9 mouse cellular contexts compared by ENCODE assay signal in genomic region chr9:102632923-102633537, GRCm38 (mm10). TPM values are rescaled to one million over a fixed set of nuclear protein-coding genes. Genes with fewer than 3 reads are reported as not detected.
DNase-seq lines count a peak whose midpoint lies in the region; ATAC-seq and TF ChIP-seq lines count a peak whose summit lies in the region.
"Had no signal": no experiment of that assay in that cellular context is flagged by ENCODE, and none has a peak within 500 bp of the region (broad histone marks: within the 10 kb centered on the region; RNA-seq: fewer than 3 reads in every experiment).

No protein-coding gene starts in this region.

- H3K4me3 ChIP-seq in heart, embryonic 13.5 days = no peak overlapping the region
- H3K4me3 ChIP-seq in small intestine, adult 2 months (ENCODE audit: low read depth, low read length) = no peak overlapping the region
- H3K4me3 ChIP-seq: liver, embryonic 15.5 days had no signal

- H3K9me3 ChIP-seq in heart, embryonic 13.5 days = no peaks in the 10 kb centered on the region
- H3K9me3 ChIP-seq: liver, embryonic 15.5 days had no signal

- H3K4me2 ChIP-seq in heart, embryonic 13.5 days = no peak overlapping the region
- H3K4me2 ChIP-seq: liver, embryonic 15.5 days had no signal

- TF ChIP-seq CTCF in small intestine, adult 2 months (IDR thresholded peaks at IDR 0.05; ENCODE audit: extremely low read depth, insufficient read length, insufficient replicate concordance, low read depth, low read length) = peak; percentile 14; the same call in 1 of the 2 replicates

- no peak overlapping the region; the same call in 1 of the 2 replicates for H3K9ac ChIP-seq in heart, embryonic 13.5 days
- H3K9ac ChIP-seq: liver, embryonic 15.5 days had no signal

- no peak for TF ChIP-seq POLR2A in small intestine, adult 2 months (IDR thresholded peaks at IDR 0.05; ENCODE audit: low read depth, low read length)

- H3K4me1 ChIP-seq in heart, embryonic 13.5 days = peaks cover 44% of the 10 kb centered on the region
- peaks cover 2% of the 10 kb centered on the region; the same call in 1 of the 2 replicates for H3K4me1 ChIP-seq in small intestine, adult 2 months (ENCODE audit: control insufficient read depth, insufficient read depth, insufficient read length, low read length)

- no peaks in the 10 kb centered on the region for H3K27me3 ChIP-seq in heart, embryonic 13.5 days (replicated peaks)
- H3K27me3 ChIP-seq in small intestine, adult 2 months (ENCODE audit: control insufficient read depth, insufficient read depth, low read length) = no peaks in the 10 kb centered on the region
- H3K27me3 ChIP-seq: liver, embryonic 15.5 days had no signal

- peak; percentile 88 for ATAC-seq in CD4-positive, CD25-positive, alpha-beta regulatory T cell, adult 4 months
- no peak for ATAC-seq in heart, embryonic 13.5 days (ENCODE audit: extremely low read depth, insufficient number of reproducible peaks, low FRiP score, low TSS enrichment)

- peaks cover 31% of the 10 kb centered on the region for H3K36me3 ChIP-seq in heart, embryonic 13.5 days
- H3K36me3 ChIP-seq in small intestine, adult 2 months (ENCODE audit: control insufficient read depth, insufficient read depth, low read length) = peaks cover 6% of the 10 kb centered on the region; the same call in 1 of the 2 replicates

- 44% methylated on average over 1 of the region's 1 CpGs for WGBS in heart, embryonic 13.5 days
- 78% methylated on average over 1 of the region's 1 CpGs for WGBS in small intestine, adult 2 months

- H3K27ac ChIP-seq in heart, embryonic 13.5 days (replicated peaks) = peak overlapping the region; percentile 57
- no peak overlapping the region for H3K27ac ChIP-seq in small intestine, adult 2 months (ENCODE audit: insufficient read depth, low read depth, low read length)
- H3K27ac ChIP-seq: liver, embryonic 15.5 days had no signal

- DNase-seq in gastrocnemius, adult 18-20 months (ENCODE audit: low spot score) = peak; percentile 68
- DNase-seq in gastrocnemius, postnatal 10 days = no peak
- peak; percentile 60 for DNase-seq in cerebellum, adult 9-11 months
- DNase-seq in kidney, postnatal 14 days = peak; percentile 78
- DNase-seq in lung, postnatal 10 days = peak; percentile 84

RNA-seq across cellular contexts. Expression of gene Cep63, which starts 6.7 kb away (rescaled TPM):
- total RNA-seq in gastrocnemius, adult 18-20 months (2021) = 10 to 100 TPM; 21.7 to 23.8 TPM
- total RNA-seq in gastrocnemius, postnatal 10 days (2021) = 10 to 100 TPM; 35.5 to 39.0 TPM
- 10 to 100 TPM; 52.0 to 61.4 TPM for polyA plus RNA-seq in CD4-positive, CD25-positive, alpha-beta regulatory T cell, adult 4 months (2017; shearing (Covaris generic))
- polyA plus RNA-seq in heart, embryonic 13.5 days (2015; fragmentation: Nextera tagmentation; extraction: Ambion mirVana) = 43.6 and 50.1 TPM in 2 replicates
- polyA plus RNA-seq in small intestine, adult 2 months (2012; rRNA removed) = 1.1 and 1.3 TPM in 2 replicates

RNA-seq across cellular contexts. Expression of gene Anapc13, which starts 6.9 kb away (rescaled TPM):
- total RNA-seq in gastrocnemius, adult 18-20 months (2021) = 100 to 1,000 TPM; 232 to 241 TPM
- total RNA-seq in gastrocnemius, postnatal 10 days (2021) = 100 to 1,000 TPM; 251 to 261 TPM
- 100 to 1,000 TPM in 1 of 2 experiments, 10 to 100 TPM in 1; 88.7 to 111 TPM for polyA plus RNA-seq in CD4-positive, CD25-positive, alpha-beta regulatory T cell, adult 4 months (2017; shearing (Covaris generic))
- polyA plus RNA-seq in heart, embryonic 13.5 days (2015; fragmentation: Nextera tagmentation; extraction: Ambion mirVana) = 224 and 259 TPM in 2 replicates
- polyA plus RNA-seq in small intestine, adult 2 months (2012; rRNA removed) = 22.1 and 45.1 TPM in 2 replicates

Comparison
In these comparisons a context has a peak if more than half of its experiments do, and no peak if none do; other contexts are left out.
1. RNA of gene Cep63, which starts 6.7 kb away (polyA plus RNA-seq): 52.0 to 61.4 TPM in CD4-positive, CD25-positive, alpha-beta regulatory T cell, adult 4 months and 43.6 to 50.1 TPM in heart, embryonic 13.5 days; 1.1 to 1.3 TPM in small intestine, adult 2 months; every median in the first group is over 10 times any median in the second.